In the genomic region with DNA sequence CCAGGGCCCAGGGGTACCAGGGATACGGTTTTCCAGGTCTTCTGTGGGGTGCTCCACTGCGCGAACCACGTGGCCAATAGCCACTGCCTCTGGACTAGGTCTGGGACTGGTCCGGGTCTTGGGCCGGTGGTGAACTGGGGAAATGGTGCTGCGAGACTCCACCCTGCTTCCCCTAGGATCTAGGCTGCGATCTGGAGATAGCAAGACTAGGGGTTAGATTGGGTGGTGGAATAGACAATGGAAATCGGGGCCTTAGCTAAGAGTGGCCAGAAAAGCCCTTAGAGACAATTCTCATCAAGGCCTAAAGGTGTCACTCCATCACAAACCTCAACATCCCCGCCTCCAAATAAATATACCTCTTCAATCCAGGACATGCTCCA, we compare ENCODE assay signal across 9 mouse cellular contexts. TPM values are rescaled to one million over a fixed set of nuclear protein-coding genes. Genes with fewer than 3 reads are reported as not detected.
DNase-seq lines count a peak whose midpoint lies in the region; ATAC-seq and TF ChIP-seq lines count a peak whose summit lies in the region.
"Had no signal": no experiment of that assay in that cellular context is flagged by ENCODE, and none has a peak within 500 bp of the region (broad histone marks: within the 10 kb centered on the region; RNA-seq: fewer than 3 reads in every experiment).

No protein-coding gene starts in this region.

- peak overlapping the region; percentile 29 for H3K4me3 ChIP-seq in forebrain, embryonic 16.5 days (replicated peaks; ENCODE audit: low read length)
- H3K4me3 ChIP-seq in liver, postnatal 0 days (ENCODE audit: low read depth, low read length): peak overlapping the region; percentile 25

- H3K27me3 ChIP-seq in forebrain, embryonic 16.5 days (replicated peaks; ENCODE audit: control insufficient read depth, insufficient read depth, low read length): no peaks in the 10 kb centered on the region
- no peaks in the 10 kb centered on the region for H3K27me3 ChIP-seq in liver, postnatal 0 days (ENCODE audit: insufficient read depth, low read length)

- TF ChIP-seq EP300 in liver, postnatal 0 days (IDR thresholded peaks at IDR 0.05; ENCODE audit: low read depth): no peak

- no peak for TF ChIP-seq CTCF in liver, postnatal 0 days (IDR thresholded peaks at IDR 0.05; ENCODE audit: low read depth)

- H3K4me1 ChIP-seq in forebrain, embryonic 16.5 days (replicated peaks; ENCODE audit: control insufficient read depth, insufficient read depth, low read length): peaks cover 3% of the 10 kb centered on the region; the same call in 1 of the 2 replicates
- peaks cover 6% of the 10 kb centered on the region for H3K4me1 ChIP-seq in liver, postnatal 0 days (ENCODE audit: insufficient read depth)

- H3K27ac ChIP-seq in forebrain, embryonic 16.5 days (ENCODE audit: low read length): no peak overlapping the region
- H3K27ac ChIP-seq in liver, postnatal 0 days (ENCODE audit: low read depth): no peak overlapping the region

- ATAC-seq in CD4-positive, CD25-positive, alpha-beta regulatory T cell, adult 4 months: no peak
- ATAC-seq in forebrain, embryonic 16.5 days: no peak
- no peak for ATAC-seq in liver, postnatal 0 days

- H3K9me3 ChIP-seq in forebrain, embryonic 16.5 days (ENCODE audit: control insufficient read depth, low read length): no peaks in the 10 kb centered on the region
- H3K9me3 ChIP-seq in liver, postnatal 0 days (ENCODE audit: low read length): no peaks in the 10 kb centered on the region

- peak overlapping the region; percentile 26; the same call in 1 of the 2 replicates for H3K9ac ChIP-seq in forebrain, embryonic 16.5 days (replicated peaks; ENCODE audit: low read depth, low read length)
- H3K9ac ChIP-seq in liver, postnatal 0 days (replicated peaks): 0 out of 2 replicates have a peak overlapping the region, but pooled peaks have one; percentile 13

- no peaks in the 10 kb centered on the region for H3K36me3 ChIP-seq in forebrain, embryonic 16.5 days (ENCODE audit: control insufficient read depth, insufficient read depth)
- no peaks in the 10 kb centered on the region for H3K36me3 ChIP-seq in liver, postnatal 0 days (replicated peaks; ENCODE audit: insufficient read depth, low read length)

- H3K4me2 ChIP-seq in forebrain, embryonic 16.5 days (ENCODE audit: low read length): peak overlapping the region; percentile 43
- H3K4me2 ChIP-seq in liver, postnatal 0 days (ENCODE audit: low read depth, low read length): peak overlapping the region; percentile 66

- WGBS in forebrain, embryonic 16.5 days: 45% methylated on average over 10 of the region's 10 CpGs
- 25% methylated on average over 10 of the region's 10 CpGs for WGBS in liver, postnatal 0 days (ENCODE audit: insufficient replicate concordance)

- DNase-seq in CD4-positive, CD25-positive, alpha-beta regulatory T cell, adult 2 months (ENCODE audit: low read depth, low spot score): peak; percentile 30
- peak; percentile 63 for DNase-seq in 416B (ENCODE audit: low read depth)
- no peak for DNase-seq in liver, postnatal 0 days
- no peak for DNase-seq in urinary bladder, postnatal 36 days (ENCODE audit: low spot score in 2 of 2)
- no peak for DNase-seq in layer of hippocampus, adult 11-12 months (ENCODE audit: low spot score)
- no peak for DNase-seq in kidney, adult 11 months
- DNase-seq: cerebellum, adult 8-10 months had no signal

RNA-seq across cellular contexts. Expression of gene Plp2, which starts 3.8 kb away (rescaled TPM):
- polyA plus RNA-seq in CD4-positive, CD25-positive, alpha-beta regulatory T cell, adult 4 months (2017; shearing (Covaris generic)): 100 to 1,000 TPM; 147 to 155 TPM
- polyA plus RNA-seq in forebrain, embryonic 16.5 days (2015; fragmentation: Nextera tagmentation; extraction: Ambion mirVana): 35.1 and 41.7 TPM in 2 replicates
- polyA plus RNA-seq in liver, postnatal 0 days (2015; fragmentation: Nextera tagmentation; extraction: Ambion mirVana): 25.7 TPM in 2 replicates

RNA-seq across cellular contexts. Expression of gene Magix, which starts 6.1 kb away (rescaled TPM):
- polyA plus RNA-seq in CD4-positive, CD25-positive, alpha-beta regulatory T cell, adult 4 months (2017; shearing (Covaris generic)): not detected
- polyA plus RNA-seq in forebrain, embryonic 16.5 days (2015; fragmentation: Nextera tagmentation; extraction: Ambion mirVana): 0.19 and 0.61 TPM in 2 replicates
- 2.4 TPM in 2 replicates for polyA plus RNA-seq in liver, postnatal 0 days (2015; fragmentation: Nextera tagmentation; extraction: Ambion mirVana)

RNA-seq across cellular contexts. Expression of gene Prickle3, which starts 17.9 kb away (rescaled TPM):
- 1 to 10 TPM; 8.3 to 9.4 TPM for polyA plus RNA-seq in CD4-positive, CD25-positive, alpha-beta regulatory T cell, adult 4 months (2017; shearing (Covaris generic))
- 1.5 and 1.6 TPM in 2 replicates for polyA plus RNA-seq in forebrain, embryonic 16.5 days (2015; fragmentation: Nextera tagmentation; extraction: Ambion mirVana)
- 1.7 TPM in 2 replicates for polyA plus RNA-seq in liver, postnatal 0 days (2015; fragmentation: Nextera tagmentation; extraction: Ambion mirVana)

RNA-seq across cellular contexts. Expression of gene Gpkow, which starts 21.9 kb away (rescaled TPM):
- 10 to 100 TPM; 50.8 to 69.7 TPM for polyA plus RNA-seq in CD4-positive, CD25-positive, alpha-beta regulatory T cell, adult 4 months (2017; shearing (Covaris generic))
- 53.2 and 53.5 TPM in 2 replicates for polyA plus RNA-seq in forebrain, embryonic 16.5 days (2015; fragmentation: Nextera tagmentation; extraction: Ambion mirVana)
- 8.0 and 9.3 TPM in 2 replicates for polyA plus RNA-seq in liver, postnatal 0 days (2015; fragmentation: Nextera tagmentation; extraction: Ambion mirVana)

RNA-seq across cellular contexts. Expression of gene Syp, which starts 36.7 kb away (rescaled TPM):
- polyA plus RNA-seq in CD4-positive, CD25-positive, alpha-beta regulatory T cell, adult 4 months (2017; shearing (Covaris generic)): 1 to 10 TPM; 9.3 TPM
- 120 and 161 TPM in 2 replicates for polyA plus RNA-seq in forebrain, embryonic 16.5 days (2015; fragmentation: Nextera tagmentation; extraction: Ambion mirVana)
- polyA plus RNA-seq in liver, postnatal 0 days (2015; fragmentation: Nextera tagmentation; extraction: Ambion mirVana): 0.04 TPM in 1 of 2 replicates, not detected in the other

Comparison
In these comparisons a context has a peak if more than half of its experiments do, and no peak if none do; other contexts are left out.
1. DNase-seq: peak in CD4-positive, CD25-positive, alpha-beta regulatory T cell, adult 2 months (single experiment) and 416B (single experiment); none in liver, postnatal 0 days (single experiment), urinary bladder, postnatal 36 days (0 of 2), layer of hippocampus, adult 11-12 months (single experiment) and kidney, adult 11 months (single experiment).